Mouse (Mus musculus): ENCODE measurements around the gene Dpp6. TPM values are rescaled to one million over a fixed set of nuclear protein-coding genes. Genes with fewer than 3 reads are reported as not detected.

Dpp6 gene
- polyA plus RNA-seq, 1 experiment from 2014 or later, result 0.36 TPM

- Histone ChIP-seq H3K27ac (replicated peaks in 1 of 2; ENCODE audit: control insufficient read depth in 1 of 2, insufficient read depth in 1 of 2, low read depth in 2 of 2, low read length in 2 of 2) (no peak overlapping the region), H3K9me3 (ENCODE audit: control insufficient read depth, low read length) (no peaks in the 10 kb centered on the region), H3K4me1 (ENCODE audit: control insufficient read depth in 2 of 2, insufficient read depth in 2 of 2, low read length in 2 of 2) (no peaks in the 10 kb centered on the region), H3K27me3 (ENCODE audit: control insufficient read depth, insufficient read depth, low read length) (no peaks in the 10 kb centered on the region), H3K4me2 (ENCODE audit: low read length) (no peak overlapping the region), H3K4me3 (ENCODE audit: control insufficient read depth in 1 of 2, insufficient read depth in 1 of 2, low read depth in 1 of 2, low read length in 2 of 2) (no peak overlapping the region), H3K36me3 (ENCODE audit: control insufficient read depth, insufficient read depth, low read length) (no peaks in the 10 kb centered on the region), H3K9ac (ENCODE audit: low read length) (no peak overlapping the region)
- 78% methylated on average over 1 of the region's 1 CpGs for WGBS
- ATAC-seq (ENCODE audit: insufficient number of reproducible peaks, insufficient read depth, low FRiP score, low read depth), result no peak
These were observed 70.5 kb downstream of the Dpp6 start for GRCm38 (mm10) chr5:26887496-26887895.

- no peak for ATAC-seq (ENCODE audit: insufficient number of reproducible peaks, insufficient read depth, low FRiP score, low read depth)
- Histone ChIP-seq H3K27ac (replicated peaks in 1 of 2; ENCODE audit: control insufficient read depth in 1 of 2, insufficient read depth in 1 of 2, low read depth in 2 of 2, low read length in 2 of 2) (no peak overlapping the region), H3K4me1 (ENCODE audit: control insufficient read depth in 2 of 2, insufficient read depth in 2 of 2, low read length in 2 of 2) (no peaks in the 10 kb centered on the region), H3K27me3 (ENCODE audit: control insufficient read depth, insufficient read depth, low read length) (no peaks in the 10 kb centered on the region), H3K4me2 (ENCODE audit: low read length) (no peak overlapping the region), H3K36me3 (ENCODE audit: control insufficient read depth, insufficient read depth, low read length) (no peaks in the 10 kb centered on the region), H3K9me3 (ENCODE audit: control insufficient read depth, low read length) (no peaks in the 10 kb centered on the region), H3K9ac (ENCODE audit: low read length) (no peak overlapping the region), H3K4me3 (ENCODE audit: control insufficient read depth in 1 of 2, insufficient read depth in 1 of 2, low read depth in 1 of 2, low read length in 2 of 2) (no peak overlapping the region)
- WGBS, result 78% methylated on average over 4 of the region's 4 CpGs
These were observed 71.1 kb downstream of the Dpp6 start for GRCm38 (mm10) chr5:26888080-26888479.

GRCm38 (mm10) chr5:26894346-26894745 is 77.3 kb downstream of the Dpp6 start:
- WGBS, result 9% methylated on average over 3 of the region's 3 CpGs
- no peak overlapping the region for H3K4me3 ChIP-seq (ENCODE audit: control insufficient read depth in 1 of 2, insufficient read depth in 1 of 2, low read depth in 1 of 2, low read length in 2 of 2)
- H3K27ac ChIP-seq (replicated peaks in 1 of 2; ENCODE audit: control insufficient read depth in 1 of 2, insufficient read depth in 1 of 2, low read depth in 2 of 2, low read length in 2 of 2), result no peak overlapping the region
- no peak overlapping the region for H3K4me2 ChIP-seq (ENCODE audit: low read length)
- H3K4me1 ChIP-seq (ENCODE audit: control insufficient read depth in 2 of 2, insufficient read depth in 2 of 2, low read length in 2 of 2), result no peaks in the 10 kb centered on the region
- no peaks in the 10 kb centered on the region for H3K36me3 ChIP-seq (ENCODE audit: control insufficient read depth, insufficient read depth, low read length)
- no peak for ATAC-seq (ENCODE audit: insufficient number of reproducible peaks, insufficient read depth, low FRiP score, low read depth)
- no peaks in the 10 kb centered on the region for H3K27me3 ChIP-seq (ENCODE audit: control insufficient read depth, insufficient read depth, low read length)
- no peak overlapping the region for H3K9ac ChIP-seq (ENCODE audit: low read length)
- no peaks in the 10 kb centered on the region for H3K9me3 ChIP-seq (ENCODE audit: control insufficient read depth, low read length)

GRCm38 (mm10) chr5:26903786-26904185 is 86.8 kb downstream of the Dpp6 start:
- peaks cover 4 to 6% of the 10 kb centered on the region in 2 experiments; a peak in 3 of 4 replicates for H3K4me1 ChIP-seq (ENCODE audit: control insufficient read depth in 2 of 2, insufficient read depth in 2 of 2, low read length in 2 of 2)
- H3K36me3 ChIP-seq (ENCODE audit: control insufficient read depth, insufficient read depth, low read length), result no peaks in the 10 kb centered on the region
- peaks cover 19% of the 10 kb centered on the region; the same call in 1 of the 2 replicates for H3K27me3 ChIP-seq (ENCODE audit: control insufficient read depth, insufficient read depth, low read length)
- H3K9ac ChIP-seq (ENCODE audit: low read length), result no peak overlapping the region
- H3K27ac ChIP-seq (replicated peaks in 1 of 2; ENCODE audit: control insufficient read depth in 1 of 2, insufficient read depth in 1 of 2, low read depth in 2 of 2, low read length in 2 of 2), result no peak overlapping the region
- no peak overlapping the region for H3K4me3 ChIP-seq (ENCODE audit: control insufficient read depth in 1 of 2, insufficient read depth in 1 of 2, low read depth in 1 of 2, low read length in 2 of 2)
- H3K4me2 ChIP-seq (ENCODE audit: low read length), result peak overlapping the region; percentile 69
- WGBS, result 2% methylated on average over 9 of the region's 9 CpGs
- no peaks in the 10 kb centered on the region for H3K9me3 ChIP-seq (ENCODE audit: control insufficient read depth, low read length)
- ATAC-seq (ENCODE audit: insufficient number of reproducible peaks, insufficient read depth, low FRiP score, low read depth), result no peak

GRCm38 (mm10) chr5:26904324-26905041 is 87.5 kb downstream of the Dpp6 start:
- peak; percentile 63 for ATAC-seq (ENCODE audit: insufficient number of reproducible peaks, insufficient read depth, low FRiP score, low read depth)
- Histone ChIP-seq H3K36me3 (ENCODE audit: control insufficient read depth, insufficient read depth, low read length) (no peaks in the 10 kb centered on the region), H3K27me3 (ENCODE audit: control insufficient read depth, insufficient read depth, low read length) (peaks cover 19% of the 10 kb centered on the region; the same call in 1 of the 2 replicates), H3K4me2 (ENCODE audit: low read length) (peak overlapping the region; percentile 69), H3K9ac (ENCODE audit: low read length) (peak overlapping the region; percentile 59; the same call in 1 of the 2 replicates), H3K27ac (replicated peaks in 1 of 2; ENCODE audit: control insufficient read depth in 1 of 2, insufficient read depth in 1 of 2, low read depth in 2 of 2, low read length in 2 of 2) (no peak overlapping the region), H3K4me1 (ENCODE audit: control insufficient read depth in 2 of 2, insufficient read depth in 2 of 2, low read length in 2 of 2) (peaks cover 4 to 6% of the 10 kb centered on the region in 2 experiments; a peak in 3 of 4 replicates), H3K9me3 (ENCODE audit: control insufficient read depth, low read length) (no peaks in the 10 kb centered on the region), H3K4me3 (ENCODE audit: control insufficient read depth in 1 of 2, insufficient read depth in 1 of 2, low read depth in 1 of 2, low read length in 2 of 2) (peak overlapping the region; percentile 32 to 33)
- WGBS, result under 1% methylated on average over 32 of the region's 32 CpGs

GRCm38 (mm10) chr5:26907151-26907550 is 90.1 kb downstream of the Dpp6 start:
- Histone ChIP-seq H3K4me3 (ENCODE audit: control insufficient read depth in 1 of 2, insufficient read depth in 1 of 2, low read depth in 1 of 2, low read length in 2 of 2) (no peak overlapping the region), H3K9me3 (ENCODE audit: control insufficient read depth, low read length) (no peaks in the 10 kb centered on the region), H3K4me2 (ENCODE audit: low read length) (no peak overlapping the region), H3K9ac (ENCODE audit: low read length) (no peak overlapping the region), H3K4me1 (ENCODE audit: control insufficient read depth in 2 of 2, insufficient read depth in 2 of 2, low read length in 2 of 2) (peaks cover 4 to 6% of the 10 kb centered on the region in 2 experiments; a peak in 3 of 4 replicates), H3K27ac (replicated peaks in 1 of 2; ENCODE audit: control insufficient read depth in 1 of 2, insufficient read depth in 1 of 2, low read depth in 2 of 2, low read length in 2 of 2) (no peak overlapping the region), H3K27me3 (ENCODE audit: control insufficient read depth, insufficient read depth, low read length) (peaks cover 18% of the 10 kb centered on the region; the same call in 1 of the 2 replicates), H3K36me3 (ENCODE audit: control insufficient read depth, insufficient read depth, low read length) (no peaks in the 10 kb centered on the region)
- no peak for ATAC-seq (ENCODE audit: insufficient number of reproducible peaks, insufficient read depth, low FRiP score, low read depth)
- WGBS, result 84% methylated on average over 7 of the region's 7 CpGs

- no peak for ATAC-seq (ENCODE audit: insufficient number of reproducible peaks, insufficient read depth, low FRiP score, low read depth)
- Histone ChIP-seq H3K4me1 (ENCODE audit: control insufficient read depth in 2 of 2, insufficient read depth in 2 of 2, low read length in 2 of 2) (peaks cover 4 to 6% of the 10 kb centered on the region in 2 experiments; a peak in 3 of 4 replicates), H3K9me3 (ENCODE audit: control insufficient read depth, low read length) (no peaks in the 10 kb centered on the region), H3K27me3 (ENCODE audit: control insufficient read depth, insufficient read depth, low read length) (peaks cover 6% of the 10 kb centered on the region; the same call in 1 of the 2 replicates), H3K36me3 (ENCODE audit: control insufficient read depth, insufficient read depth, low read length) (no peaks in the 10 kb centered on the region), H3K4me2 (ENCODE audit: low read length) (no peak overlapping the region), H3K27ac (replicated peaks in 1 of 2; ENCODE audit: control insufficient read depth in 1 of 2, insufficient read depth in 1 of 2, low read depth in 2 of 2, low read length in 2 of 2) (no peak overlapping the region), H3K9ac (ENCODE audit: low read length) (no peak overlapping the region), H3K4me3 (ENCODE audit: control insufficient read depth in 1 of 2, insufficient read depth in 1 of 2, low read depth in 1 of 2, low read length in 2 of 2) (no peak overlapping the region)
- WGBS, result 55% methylated on average over 4 of the region's 4 CpGs
These were observed 91.6 kb downstream of the Dpp6 start for GRCm38 (mm10) chr5:26908612-26909011.

Measured in heart, embryonic 14.5 days (tissue).